Mouse (Mus musculus): ENCODE results near the gene Onecut1. TPM values are rescaled to one million over a fixed set of nuclear protein-coding genes. Genes with fewer than 3 reads are reported as not detected.

Onecut1 gene
- polyA plus RNA-seq, 1 experiment from 2014 or later = 9.1 TPM

- no peaks in the 10 kb centered on the region for H3K27me3 ChIP-seq (ENCODE audit: control insufficient read depth, insufficient read depth, low read length)
- H3K4me1 ChIP-seq (ENCODE audit: control insufficient read depth, insufficient read depth, low read length) = no peaks in the 10 kb centered on the region
- H3K9ac ChIP-seq (replicated peaks; ENCODE audit: low read length) = no peak overlapping the region
- DNase-seq (no peak), ATAC-seq (ENCODE audit: low FRiP score, low TSS enrichment) (no peak)
- no peak overlapping the region for H3K4me3 ChIP-seq (replicated peaks; ENCODE audit: low read depth, low read length)
- no peak overlapping the region for H3K27ac ChIP-seq (replicated peaks; ENCODE audit: low read depth, low read length)
- H3K4me2 ChIP-seq (ENCODE audit: low read length) = no peak overlapping the region
- 68% methylated on average over 2 of the region's 2 CpGs for WGBS
- H3K36me3 ChIP-seq (ENCODE audit: control insufficient read depth, insufficient read depth, low read length) = no peaks in the 10 kb centered on the region
- no peaks in the 10 kb centered on the region for H3K9me3 ChIP-seq (ENCODE audit: control insufficient read depth, low read length)
These were observed 50.2 kb downstream of the Onecut1 start for GRCm38 (mm10) chr9:74911919-74912318.

GRCm38 (mm10) chr9:74912619-74913376, 51.1 kb downstream of the Onecut1 start:
- Histone ChIP-seq H3K9me3 (ENCODE audit: control insufficient read depth, low read length) (no peaks in the 10 kb centered on the region), H3K36me3 (ENCODE audit: control insufficient read depth, insufficient read depth, low read length) (no peaks in the 10 kb centered on the region), H3K4me2 (ENCODE audit: low read length) (no peak overlapping the region), H3K27me3 (ENCODE audit: control insufficient read depth, insufficient read depth, low read length) (no peaks in the 10 kb centered on the region), H3K4me3 (replicated peaks; ENCODE audit: low read depth, low read length) (no peak overlapping the region), H3K27ac (replicated peaks; ENCODE audit: low read depth, low read length) (no peak overlapping the region), H3K9ac (replicated peaks; ENCODE audit: low read length) (no peak overlapping the region), H3K4me1 (ENCODE audit: control insufficient read depth, insufficient read depth, low read length) (no peaks in the 10 kb centered on the region)
- 72% methylated on average over 19 of the region's 19 CpGs for WGBS
- DNase-seq (no peak), ATAC-seq (ENCODE audit: low FRiP score, low TSS enrichment) (no peak)

DNA sequence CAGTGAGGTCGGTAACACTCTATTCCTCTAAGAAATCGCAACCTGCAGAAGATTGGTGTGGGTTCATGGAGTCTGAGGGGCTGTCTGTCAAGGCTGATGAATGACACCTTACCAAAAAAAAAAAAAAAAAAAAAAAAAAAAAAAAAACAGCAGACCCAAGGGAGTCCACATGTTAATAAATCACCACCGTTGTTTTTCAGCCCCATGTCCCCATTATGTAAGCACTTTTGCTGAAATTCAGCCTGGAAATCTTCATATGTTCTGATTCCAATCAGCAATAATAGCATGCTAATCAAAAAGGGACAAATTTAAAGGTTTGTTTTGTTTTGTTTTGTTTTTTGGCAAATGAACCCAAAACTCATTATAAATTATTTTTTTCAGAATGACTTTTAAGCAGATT, 53.9 kb downstream of the Onecut1 start:
- Histone ChIP-seq H3K27me3 (ENCODE audit: control insufficient read depth, insufficient read depth, low read length) (no peaks in the 10 kb centered on the region), H3K4me1 (ENCODE audit: control insufficient read depth, insufficient read depth, low read length) (no peaks in the 10 kb centered on the region)
- no peak for DNase-seq

GRCm38 (mm10) chr9:74920450-74920849, 58.7 kb downstream of the Onecut1 start:
- Histone ChIP-seq H3K4me3 (replicated peaks; ENCODE audit: low read depth, low read length) (no peak overlapping the region), H3K27me3 (ENCODE audit: control insufficient read depth, insufficient read depth, low read length) (no peaks in the 10 kb centered on the region), H3K4me1 (ENCODE audit: control insufficient read depth, insufficient read depth, low read length) (0 out of 2 replicates have a peak, but pooled peaks cover 8% of the 10 kb centered on the region), H3K27ac (replicated peaks; ENCODE audit: low read depth, low read length) (no peak overlapping the region), H3K36me3 (ENCODE audit: control insufficient read depth, insufficient read depth, low read length) (no peaks in the 10 kb centered on the region), H3K9me3 (ENCODE audit: control insufficient read depth, low read length) (no peaks in the 10 kb centered on the region), H3K4me2 (ENCODE audit: low read length) (no peak overlapping the region), H3K9ac (replicated peaks; ENCODE audit: low read length) (no peak overlapping the region)
- 95% methylated on average over 12 of the region's 12 CpGs for WGBS
- DNase-seq (no peak), ATAC-seq (ENCODE audit: low FRiP score, low TSS enrichment) (no peak)

More for the DNA sequence above, 53.9 kb downstream of the Onecut1 start:
- ATAC-seq (ENCODE audit: low FRiP score, low TSS enrichment) = no peak
- 88% methylated on average over 3 of the region's 3 CpGs for WGBS
- Histone ChIP-seq H3K9ac (replicated peaks; ENCODE audit: low read length) (no peak overlapping the region), H3K27ac (replicated peaks; ENCODE audit: low read depth, low read length) (no peak overlapping the region), H3K4me2 (ENCODE audit: low read length) (no peak overlapping the region), H3K36me3 (ENCODE audit: control insufficient read depth, insufficient read depth, low read length) (no peaks in the 10 kb centered on the region), H3K9me3 (ENCODE audit: control insufficient read depth, low read length) (no peaks in the 10 kb centered on the region), H3K4me3 (replicated peaks; ENCODE audit: low read depth, low read length) (no peak overlapping the region)

DNA sequence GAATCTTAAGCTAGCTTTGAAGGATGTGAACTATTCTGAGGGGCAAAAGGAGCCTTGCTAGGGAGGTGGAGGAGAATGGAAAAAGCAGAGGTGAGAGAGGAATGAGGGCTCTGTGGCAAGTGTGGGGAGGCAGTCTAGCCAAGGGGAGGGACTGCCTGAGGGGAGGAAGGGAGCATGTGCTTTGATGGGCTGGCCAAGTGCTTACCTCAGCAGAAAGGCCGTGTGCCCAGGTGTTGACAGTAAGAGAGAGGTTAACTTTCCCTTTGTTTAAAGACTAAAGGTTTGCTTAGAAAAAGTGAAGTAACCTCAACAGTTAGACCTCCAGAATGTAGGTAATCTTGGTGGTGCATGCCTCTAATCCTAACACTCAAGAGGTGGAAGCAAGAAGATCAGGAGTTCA, 59.7 kb downstream of the Onecut1 start:
- Histone ChIP-seq H3K9me3 (ENCODE audit: control insufficient read depth, low read length) (no peaks in the 10 kb centered on the region), H3K4me3 (replicated peaks; ENCODE audit: low read depth, low read length) (no peak overlapping the region), H3K4me1 (ENCODE audit: control insufficient read depth, insufficient read depth, low read length) (0 out of 2 replicates have a peak, but pooled peaks cover 8% of the 10 kb centered on the region), H3K36me3 (ENCODE audit: control insufficient read depth, insufficient read depth, low read length) (no peaks in the 10 kb centered on the region), H3K9ac (replicated peaks; ENCODE audit: low read length) (no peak overlapping the region), H3K27ac (replicated peaks; ENCODE audit: low read depth, low read length) (no peak overlapping the region), H3K27me3 (ENCODE audit: control insufficient read depth, insufficient read depth, low read length) (no peaks in the 10 kb centered on the region), H3K4me2 (ENCODE audit: low read length) (no peak overlapping the region)
- 74% methylated on average over 1 of the region's 1 CpGs for WGBS
- ATAC-seq (ENCODE audit: low FRiP score, low TSS enrichment) = no peak
- DNase-seq = no peak

GRCm38 (mm10) chr9:74922884-74923283, 61.2 kb downstream of the Onecut1 start:
- H3K36me3 ChIP-seq (ENCODE audit: control insufficient read depth, insufficient read depth, low read length) = no peaks in the 10 kb centered on the region
- no peak overlapping the region for H3K4me2 ChIP-seq (ENCODE audit: low read length)
- 0 out of 2 replicates have a peak, but pooled peaks cover 8% of the 10 kb centered on the region for H3K4me1 ChIP-seq (ENCODE audit: control insufficient read depth, insufficient read depth, low read length)
- H3K27me3 ChIP-seq (ENCODE audit: control insufficient read depth, insufficient read depth, low read length) = no peaks in the 10 kb centered on the region
- H3K4me3 ChIP-seq (replicated peaks; ENCODE audit: low read depth, low read length) = no peak overlapping the region
- no peak overlapping the region for H3K27ac ChIP-seq (replicated peaks; ENCODE audit: low read depth, low read length)
- H3K9ac ChIP-seq (replicated peaks; ENCODE audit: low read length) = no peak overlapping the region
- DNase-seq = no peak
- 81% methylated on average over 3 of the region's 3 CpGs for WGBS
- ATAC-seq (ENCODE audit: low FRiP score, low TSS enrichment) = no peak
- H3K9me3 ChIP-seq (ENCODE audit: control insufficient read depth, low read length) = no peaks in the 10 kb centered on the region

DNA sequence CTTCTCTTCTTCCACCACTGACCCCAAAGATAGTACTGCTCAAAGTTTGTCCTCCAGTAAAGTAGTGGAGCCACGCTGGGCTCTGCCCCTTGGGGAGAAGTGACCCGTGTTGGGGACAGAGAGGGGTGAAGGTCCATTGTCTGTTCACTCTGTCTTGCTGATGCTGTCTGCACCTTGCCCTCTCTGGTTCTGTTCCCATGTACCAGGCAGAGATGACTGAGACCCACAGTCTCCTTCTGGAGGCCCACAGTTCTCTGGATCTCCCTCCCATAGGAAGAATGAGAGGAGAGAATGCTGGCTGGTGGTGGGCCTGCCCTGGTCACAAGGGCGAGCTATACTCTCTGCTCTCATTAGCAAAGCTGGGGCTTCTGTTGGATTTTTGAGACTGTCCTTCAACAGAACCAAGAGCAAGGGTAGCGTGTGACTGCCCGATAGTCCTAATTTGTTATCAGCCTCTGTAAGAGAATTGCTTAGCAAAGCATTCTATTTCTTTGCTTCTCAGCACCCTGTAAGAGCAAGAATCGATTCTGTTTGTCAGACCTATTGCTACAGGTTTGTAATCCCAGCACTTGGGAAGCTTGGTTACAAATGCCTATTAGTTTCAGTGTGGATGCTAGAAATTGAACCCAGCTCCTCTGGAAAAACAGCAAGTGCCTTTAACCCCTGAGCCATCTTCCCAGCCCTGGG, 61.7 kb downstream of the Onecut1 start:
- no peaks in the 10 kb centered on the region for H3K9me3 ChIP-seq (ENCODE audit: control insufficient read depth, low read length)
- H3K4me2 ChIP-seq (ENCODE audit: low read length) = no peak overlapping the region
- H3K27ac ChIP-seq (replicated peaks; ENCODE audit: low read depth, low read length) = no peak overlapping the region
- no peaks in the 10 kb centered on the region for H3K27me3 ChIP-seq (ENCODE audit: control insufficient read depth, insufficient read depth, low read length)
- H3K9ac ChIP-seq (replicated peaks; ENCODE audit: low read length) = no peak overlapping the region
- ATAC-seq (ENCODE audit: low FRiP score, low TSS enrichment) (no peak), DNase-seq (no peak)
- H3K4me3 ChIP-seq (replicated peaks; ENCODE audit: low read depth, low read length) = no peak overlapping the region
- H3K4me1 ChIP-seq (ENCODE audit: control insufficient read depth, insufficient read depth, low read length) = 0 out of 2 replicates have a peak, but pooled peaks cover 8% of the 10 kb centered on the region
- H3K36me3 ChIP-seq (ENCODE audit: control insufficient read depth, insufficient read depth, low read length) = no peaks in the 10 kb centered on the region
- WGBS = 89% methylated on average over 6 of the region's 6 CpGs

DNA sequence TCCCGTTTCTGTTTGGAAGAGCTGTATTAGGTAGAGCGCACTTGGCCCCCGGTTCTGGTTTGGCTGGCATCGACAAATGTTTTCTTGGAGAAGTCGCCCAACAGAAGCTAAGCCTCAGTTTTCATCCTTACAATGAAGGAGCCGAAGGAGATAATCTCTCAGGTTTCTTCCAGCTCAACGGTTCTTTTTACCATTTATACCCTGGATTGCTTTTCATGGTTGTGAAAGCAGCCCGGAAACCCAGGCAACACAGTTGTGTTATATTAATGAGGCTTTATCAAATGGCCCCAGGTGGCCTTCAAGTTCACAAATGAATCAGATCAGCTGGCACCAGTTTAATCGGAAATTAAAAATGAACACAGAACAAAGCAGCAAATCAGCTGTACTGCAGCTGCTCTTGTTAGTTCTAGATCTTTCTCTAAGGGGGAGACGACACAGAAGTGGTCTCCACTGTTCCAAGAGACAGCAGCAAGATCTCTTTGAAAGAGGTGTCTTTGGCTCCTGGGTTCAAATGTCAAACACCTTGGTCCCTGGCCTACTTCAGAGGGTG, 63.6 kb downstream of the Onecut1 start:
- DNase-seq (peak; percentile 72), ATAC-seq (ENCODE audit: low FRiP score, low TSS enrichment) (no peak)
- Histone ChIP-seq H3K27ac (replicated peaks; ENCODE audit: low read depth, low read length) (peak overlapping the region; percentile 45; the same call in 1 of the 2 replicates), H3K4me1 (ENCODE audit: control insufficient read depth, insufficient read depth, low read length) (0 out of 2 replicates have a peak, but pooled peaks cover 8% of the 10 kb centered on the region), H3K4me3 (replicated peaks; ENCODE audit: low read depth, low read length) (no peak overlapping the region), H3K9ac (replicated peaks; ENCODE audit: low read length) (no peak overlapping the region), H3K9me3 (ENCODE audit: control insufficient read depth, low read length) (no peaks in the 10 kb centered on the region), H3K27me3 (ENCODE audit: control insufficient read depth, insufficient read depth, low read length) (no peaks in the 10 kb centered on the region), H3K36me3 (ENCODE audit: control insufficient read depth, insufficient read depth, low read length) (no peaks in the 10 kb centered on the region), H3K4me2 (ENCODE audit: low read length) (no peak overlapping the region)
- WGBS = 7% methylated on average over 10 of the region's 10 CpGs

All from midbrain, embryonic 14.5 days (tissue).